Mouse (Mus musculus): ENCODE results near the gene Cyp26a1. TPM values are rescaled to one million over a fixed set of nuclear protein-coding genes. Genes with fewer than 3 reads are reported as not detected.
A peak's percentile ranks its signal among the peaks of the same experiment; 100 is the strongest.

The Cyp26a1 gene
- polyA plus RNA-seq, 1 experiment from 2014 or later: 0.45 TPM

DNA sequence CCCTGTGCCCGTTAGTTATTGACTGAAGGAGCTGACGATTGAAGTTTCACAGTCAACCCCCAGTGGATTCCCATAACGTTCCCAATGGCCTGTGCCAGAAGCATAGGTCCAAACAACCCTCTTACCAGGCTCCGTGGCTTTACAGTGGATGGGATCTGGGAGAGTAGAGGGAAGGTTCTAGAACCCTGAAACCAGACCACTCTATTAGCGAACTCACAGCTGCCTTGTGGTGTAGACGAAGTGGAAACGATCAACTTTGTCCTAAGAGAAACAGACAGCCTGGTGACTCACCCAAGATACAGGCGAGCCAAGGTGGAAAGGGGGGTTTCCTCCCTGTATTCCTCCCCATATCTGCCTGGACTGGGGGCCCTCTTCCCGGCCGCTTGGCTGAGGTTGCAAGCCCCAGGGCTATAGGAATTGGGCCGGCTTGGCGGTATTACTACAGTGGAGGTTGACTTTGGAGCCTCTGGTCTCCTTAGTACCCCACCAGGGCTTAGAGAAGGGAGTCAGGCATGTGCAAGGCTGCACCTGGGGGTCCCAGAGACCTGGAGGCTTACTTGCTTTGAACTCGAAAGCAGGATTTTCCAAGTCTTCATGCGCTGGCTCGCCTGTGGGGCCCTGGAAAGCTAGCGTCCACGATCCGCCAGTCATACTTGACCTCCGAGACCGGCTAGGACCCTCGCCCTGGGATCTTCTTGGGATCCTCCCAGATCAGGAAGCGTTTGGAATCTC lies 829 bp upstream of the Cyp26a1 start:
- ATAC-seq: no peak
- 4% methylated on average over 22 of the region's 22 CpGs for WGBS
- no peak overlapping the region for H3K27ac ChIP-seq (ENCODE audit: low read length)

DNA sequence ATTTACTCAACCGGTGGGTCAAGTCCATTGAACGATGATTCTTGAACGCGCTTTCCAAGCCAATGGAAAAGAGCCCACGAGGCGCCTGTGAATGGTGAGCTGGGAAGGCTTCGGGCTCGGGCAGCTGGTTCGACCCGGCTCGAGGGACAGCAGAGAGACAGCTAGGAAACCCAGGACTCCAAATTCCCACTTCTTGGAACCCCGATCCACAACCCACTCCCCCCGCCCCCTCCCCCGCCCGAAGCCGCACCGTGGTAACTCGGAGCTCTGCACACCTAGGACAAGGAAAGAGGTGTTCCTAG lies 312 bp upstream of the Cyp26a1 start:
- H3K27ac ChIP-seq (ENCODE audit: low read length): no peak overlapping the region
- peak overlapping the region; percentile 63 for H3K4me2 ChIP-seq (ENCODE audit: low read depth, low read length)
- H3K9ac ChIP-seq (ENCODE audit: low read depth, low read length): no peak overlapping the region
- H3K4me1 ChIP-seq (ENCODE audit: control insufficient read depth, insufficient read depth, low read length): peaks cover 18% of the 10 kb centered on the region
- under 1% methylated on average over 18 of the region's 18 CpGs for WGBS
- peaks cover 92% of the 10 kb centered on the region for H3K27me3 ChIP-seq (replicated peaks; ENCODE audit: control insufficient read depth, insufficient read depth, low read length)
- no peak for ATAC-seq
- H3K9me3 ChIP-seq (ENCODE audit: control insufficient read depth, low read length): no peaks in the 10 kb centered on the region
- H3K4me3 ChIP-seq (ENCODE audit: low read length): peak overlapping the region; percentile 38
- no peaks in the 10 kb centered on the region for H3K36me3 ChIP-seq (ENCODE audit: control insufficient read depth, insufficient read depth, low read length)

More for the DNA sequence above, 829 bp upstream of the Cyp26a1 start:
- Histone ChIP-seq H3K4me3 (ENCODE audit: low read length) (peak overlapping the region; percentile 14; the same call in 1 of the 2 replicates), H3K27me3 (replicated peaks; ENCODE audit: control insufficient read depth, insufficient read depth, low read length) (peaks cover 92% of the 10 kb centered on the region), H3K9ac (ENCODE audit: low read depth, low read length) (no peak overlapping the region), H3K36me3 (ENCODE audit: control insufficient read depth, insufficient read depth, low read length) (no peaks in the 10 kb centered on the region), H3K9me3 (ENCODE audit: control insufficient read depth, low read length) (no peaks in the 10 kb centered on the region), H3K4me2 (ENCODE audit: low read depth, low read length) (peak overlapping the region; percentile 63), H3K4me1 (ENCODE audit: control insufficient read depth, insufficient read depth, low read length) (peaks cover 18% of the 10 kb centered on the region)

DNA sequence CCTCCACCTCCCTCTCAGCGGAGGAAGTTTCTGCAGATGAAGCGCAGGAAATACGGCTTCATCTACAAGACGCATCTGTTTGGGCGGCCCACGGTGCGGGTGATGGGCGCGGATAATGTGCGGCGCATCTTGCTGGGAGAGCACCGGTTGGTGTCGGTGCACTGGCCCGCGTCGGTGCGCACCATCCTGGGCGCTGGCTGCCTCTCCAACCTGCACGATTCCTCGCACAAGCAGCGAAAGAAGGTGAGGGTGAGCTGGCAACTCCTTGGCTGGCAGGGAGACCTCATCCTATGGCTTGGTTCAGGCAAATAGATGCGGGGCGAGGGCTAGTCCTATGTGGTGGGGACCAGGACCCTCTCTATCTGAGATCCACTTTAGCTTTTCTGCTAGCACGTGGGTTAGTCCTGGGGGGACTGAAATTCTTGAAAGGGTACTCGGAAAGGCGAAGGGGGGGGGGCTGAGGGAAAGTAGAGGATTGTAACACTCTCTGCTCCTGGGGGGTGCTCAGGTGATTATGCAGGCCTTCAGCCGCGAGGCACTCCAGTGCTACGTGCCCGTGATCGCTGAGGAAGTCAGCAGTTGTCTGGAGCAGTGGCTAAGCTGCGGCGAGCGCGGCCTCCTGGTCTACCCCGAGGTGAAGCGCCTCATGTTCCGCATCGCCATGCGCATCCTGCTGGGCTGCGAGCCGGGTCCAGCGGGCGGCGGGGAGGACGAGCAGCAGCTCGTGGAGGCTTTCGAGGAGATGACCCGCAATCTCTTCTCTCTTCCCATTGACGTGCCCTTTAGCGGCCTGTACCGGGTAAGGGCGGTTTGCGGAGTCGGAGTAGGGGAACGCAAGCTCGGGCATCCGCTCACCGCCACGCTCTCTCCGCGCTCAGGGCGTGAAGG lies 919 bp downstream of the Cyp26a1 start:
- no peaks in the 10 kb centered on the region for H3K9me3 ChIP-seq (ENCODE audit: control insufficient read depth, low read length)
- no peak for ATAC-seq
- peak overlapping the region; percentile 38 for H3K4me3 ChIP-seq (ENCODE audit: low read length)
- H3K4me2 ChIP-seq (ENCODE audit: low read depth, low read length): peak overlapping the region; percentile 63
- H3K9ac ChIP-seq (ENCODE audit: low read depth, low read length): 0 out of 2 replicates have a peak overlapping the region, but pooled peaks have one; percentile 1
- peaks cover 14% of the 10 kb centered on the region for H3K4me1 ChIP-seq (ENCODE audit: control insufficient read depth, insufficient read depth, low read length)
- peaks cover 84% of the 10 kb centered on the region for H3K27me3 ChIP-seq (replicated peaks; ENCODE audit: control insufficient read depth, insufficient read depth, low read length)
- under 1% methylated on average over 63 of the region's 63 CpGs for WGBS
- H3K27ac ChIP-seq (ENCODE audit: low read length): no peak overlapping the region
- no peaks in the 10 kb centered on the region for H3K36me3 ChIP-seq (ENCODE audit: control insufficient read depth, insufficient read depth, low read length)

- 21% methylated on average over 9 of the region's 9 CpGs for WGBS
- Histone ChIP-seq H3K27ac (ENCODE audit: low read length) (no peak overlapping the region), H3K4me1 (ENCODE audit: control insufficient read depth, insufficient read depth, low read length) (peaks cover 14% of the 10 kb centered on the region), H3K36me3 (ENCODE audit: control insufficient read depth, insufficient read depth, low read length) (no peaks in the 10 kb centered on the region), H3K4me2 (ENCODE audit: low read depth, low read length) (no peak overlapping the region), H3K9ac (ENCODE audit: low read depth, low read length) (no peak overlapping the region), H3K27me3 (replicated peaks; ENCODE audit: control insufficient read depth, insufficient read depth, low read length) (peaks cover 73% of the 10 kb centered on the region), H3K9me3 (ENCODE audit: control insufficient read depth, low read length) (no peaks in the 10 kb centered on the region), H3K4me3 (ENCODE audit: low read length) (no peak overlapping the region)
- no peak for ATAC-seq
Measured at GRCm38 (mm10) chr19:37699711-37700110, 2.1 kb downstream of the Cyp26a1 start.

- Histone ChIP-seq H3K27me3 (replicated peaks; ENCODE audit: control insufficient read depth, insufficient read depth, low read length) (peaks cover 45% of the 10 kb centered on the region), H3K4me1 (ENCODE audit: control insufficient read depth, insufficient read depth, low read length) (peaks cover 12% of the 10 kb centered on the region), H3K27ac (ENCODE audit: low read length) (no peak overlapping the region), H3K4me2 (ENCODE audit: low read depth, low read length) (no peak overlapping the region), H3K9me3 (ENCODE audit: control insufficient read depth, low read length) (no peaks in the 10 kb centered on the region), H3K9ac (ENCODE audit: low read depth, low read length) (no peak overlapping the region), H3K4me3 (ENCODE audit: low read length) (no peak overlapping the region), H3K36me3 (ENCODE audit: control insufficient read depth, insufficient read depth, low read length) (no peaks in the 10 kb centered on the region)
- 61% methylated on average over 21 of the region's 21 CpGs for WGBS
- ATAC-seq: no peak
Measured at GRCm38 (mm10) chr19:37702377-37703076, 4.9 kb downstream of the Cyp26a1 start.

DNA sequence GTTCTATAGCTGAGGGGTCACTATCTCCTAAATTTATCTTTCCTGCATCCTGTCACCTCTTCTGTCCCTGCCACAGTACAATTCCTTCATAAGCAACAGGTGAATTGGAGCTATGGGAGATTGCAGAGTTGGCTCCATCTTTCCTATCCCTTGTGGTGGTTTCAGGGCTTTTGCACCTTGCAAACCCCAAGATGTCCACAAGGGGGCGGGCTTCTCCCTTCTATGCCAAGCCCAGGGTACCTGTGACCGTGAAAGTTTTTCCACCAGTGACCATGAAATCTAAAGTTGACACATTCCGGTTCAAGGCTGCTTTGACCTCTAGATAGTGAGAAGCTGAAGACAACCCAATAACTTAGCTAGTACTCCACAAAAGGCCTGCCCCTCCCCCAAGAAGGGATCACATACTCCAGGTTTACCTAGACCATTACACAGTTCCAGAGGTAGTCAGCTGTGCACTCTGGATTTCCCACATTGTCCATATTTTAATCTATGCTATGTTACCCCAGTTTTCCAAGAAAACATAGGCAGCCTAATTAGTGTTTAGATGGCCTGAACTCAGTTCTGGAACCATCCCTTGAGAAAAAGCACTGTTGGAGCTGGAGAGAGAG lies 6.4 kb downstream of the Cyp26a1 start:
- Histone ChIP-seq H3K4me1 (ENCODE audit: control insufficient read depth, insufficient read depth, low read length) (peaks cover 2% of the 10 kb centered on the region; the same call in 1 of the 2 replicates), H3K4me3 (ENCODE audit: low read length) (no peak overlapping the region), H3K9me3 (ENCODE audit: control insufficient read depth, low read length) (no peaks in the 10 kb centered on the region), H3K27me3 (replicated peaks; ENCODE audit: control insufficient read depth, insufficient read depth, low read length) (peaks cover 30% of the 10 kb centered on the region), H3K36me3 (ENCODE audit: control insufficient read depth, insufficient read depth, low read length) (no peaks in the 10 kb centered on the region), H3K27ac (ENCODE audit: low read length) (no peak overlapping the region), H3K4me2 (ENCODE audit: low read depth, low read length) (no peak overlapping the region), H3K9ac (ENCODE audit: low read depth, low read length) (no peak overlapping the region)
- 4% methylated on average over 3 of the region's 3 CpGs for WGBS
- ATAC-seq: 0 out of 2 replicates have a peak, but pooled peaks have one; percentile 53

DNA sequence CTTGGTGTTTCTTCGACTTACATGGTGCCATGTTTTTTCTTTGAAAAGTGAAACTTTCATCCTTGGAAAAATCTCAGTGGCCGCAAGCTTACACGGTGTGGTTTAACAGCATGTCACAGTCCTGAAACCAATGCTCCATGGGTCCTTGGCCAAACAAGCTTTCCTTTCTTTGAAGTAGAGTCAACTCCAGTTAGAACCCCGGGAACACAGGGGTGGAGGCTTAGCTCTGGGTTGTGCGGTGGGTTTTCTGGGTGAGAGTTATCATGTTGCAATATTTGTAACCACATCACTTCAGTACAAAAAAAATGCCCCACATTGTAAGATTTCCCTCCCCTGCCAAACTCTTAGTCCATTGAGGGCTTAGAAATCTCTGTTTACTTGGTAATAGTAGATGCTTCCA lies 8.1 kb downstream of the Cyp26a1 start:
- H3K4me2 ChIP-seq (ENCODE audit: low read depth, low read length): no peak overlapping the region
- WGBS: 90% methylated on average over 5 of the region's 5 CpGs
- ATAC-seq: no peak

GRCm38 (mm10) chr19:37714681-37715080 lies 17.1 kb downstream of the Cyp26a1 start:
- Histone ChIP-seq H3K9ac (ENCODE audit: low read depth, low read length) (no peak overlapping the region), H3K4me2 (ENCODE audit: low read depth, low read length) (no peak overlapping the region), H3K4me1 (ENCODE audit: control insufficient read depth, insufficient read depth, low read length) (no peaks in the 10 kb centered on the region), H3K36me3 (ENCODE audit: control insufficient read depth, insufficient read depth, low read length) (no peaks in the 10 kb centered on the region), H3K27ac (ENCODE audit: low read length) (no peak overlapping the region), H3K27me3 (replicated peaks; ENCODE audit: control insufficient read depth, insufficient read depth, low read length) (no peaks in the 10 kb centered on the region), H3K9me3 (ENCODE audit: control insufficient read depth, low read length) (no peaks in the 10 kb centered on the region), H3K4me3 (ENCODE audit: low read length) (no peak overlapping the region)
- ATAC-seq: no peak
- WGBS: 64% methylated on average over 10 of the region's 10 CpGs

More for the DNA sequence above, 8.1 kb downstream of the Cyp26a1 start:
- H3K27ac ChIP-seq (ENCODE audit: low read length): no peak overlapping the region
- H3K27me3 ChIP-seq (replicated peaks; ENCODE audit: control insufficient read depth, insufficient read depth, low read length): peaks cover 13% of the 10 kb centered on the region
- H3K4me1 ChIP-seq (ENCODE audit: control insufficient read depth, insufficient read depth, low read length): no peaks in the 10 kb centered on the region
- no peak overlapping the region for H3K4me3 ChIP-seq (ENCODE audit: low read length)
- H3K36me3 ChIP-seq (ENCODE audit: control insufficient read depth, insufficient read depth, low read length): no peaks in the 10 kb centered on the region
- no peak overlapping the region for H3K9ac ChIP-seq (ENCODE audit: low read depth, low read length)
- no peaks in the 10 kb centered on the region for H3K9me3 ChIP-seq (ENCODE audit: control insufficient read depth, low read length)

- Histone ChIP-seq H3K9ac (ENCODE audit: low read depth, low read length) (no peak overlapping the region), H3K4me1 (ENCODE audit: control insufficient read depth, insufficient read depth, low read length) (no peaks in the 10 kb centered on the region), H3K4me3 (ENCODE audit: low read length) (no peak overlapping the region), H3K36me3 (ENCODE audit: control insufficient read depth, insufficient read depth, low read length) (no peaks in the 10 kb centered on the region), H3K9me3 (ENCODE audit: control insufficient read depth, low read length) (0 out of 2 replicates have a peak, but pooled peaks cover 3% of the 10 kb centered on the region), H3K4me2 (ENCODE audit: low read depth, low read length) (no peak overlapping the region), H3K27ac (ENCODE audit: low read length) (no peak overlapping the region), H3K27me3 (replicated peaks; ENCODE audit: control insufficient read depth, insufficient read depth, low read length) (no peaks in the 10 kb centered on the region)
- WGBS: 63% methylated on average over 1 of the region's 1 CpGs
- no peak for ATAC-seq
Measured at GRCm38 (mm10) chr19:37715980-37716379, 18.4 kb downstream of the Cyp26a1 start.

Measured in intestine, embryonic 16.5 days (tissue).